Mouse (Mus musculus): ENCODE results near the gene Aifm2.

- TF ChIP-seq CTCF (IDR thresholded peaks at IDR 0.05; ENCODE audit: low read depth, low read length), result no peak
- no peak for TF ChIP-seq POLR2A (IDR thresholded peaks at IDR 0.05; ENCODE audit: insufficient read depth, low read length)
Observed at GRCm38 (mm10) chr10:61751534-61752219, 36.6 kb downstream of the Aifm2 start.
